Mouse (Mus musculus): ENCODE data around the gene Il2rb. TPM values are rescaled to one million over a fixed set of nuclear protein-coding genes. Genes with fewer than 3 reads are reported as not detected.

The Il2rb gene
- polyA plus RNA-seq, 1 experiment from 2014 or later = 0.06 TPM

DNA sequence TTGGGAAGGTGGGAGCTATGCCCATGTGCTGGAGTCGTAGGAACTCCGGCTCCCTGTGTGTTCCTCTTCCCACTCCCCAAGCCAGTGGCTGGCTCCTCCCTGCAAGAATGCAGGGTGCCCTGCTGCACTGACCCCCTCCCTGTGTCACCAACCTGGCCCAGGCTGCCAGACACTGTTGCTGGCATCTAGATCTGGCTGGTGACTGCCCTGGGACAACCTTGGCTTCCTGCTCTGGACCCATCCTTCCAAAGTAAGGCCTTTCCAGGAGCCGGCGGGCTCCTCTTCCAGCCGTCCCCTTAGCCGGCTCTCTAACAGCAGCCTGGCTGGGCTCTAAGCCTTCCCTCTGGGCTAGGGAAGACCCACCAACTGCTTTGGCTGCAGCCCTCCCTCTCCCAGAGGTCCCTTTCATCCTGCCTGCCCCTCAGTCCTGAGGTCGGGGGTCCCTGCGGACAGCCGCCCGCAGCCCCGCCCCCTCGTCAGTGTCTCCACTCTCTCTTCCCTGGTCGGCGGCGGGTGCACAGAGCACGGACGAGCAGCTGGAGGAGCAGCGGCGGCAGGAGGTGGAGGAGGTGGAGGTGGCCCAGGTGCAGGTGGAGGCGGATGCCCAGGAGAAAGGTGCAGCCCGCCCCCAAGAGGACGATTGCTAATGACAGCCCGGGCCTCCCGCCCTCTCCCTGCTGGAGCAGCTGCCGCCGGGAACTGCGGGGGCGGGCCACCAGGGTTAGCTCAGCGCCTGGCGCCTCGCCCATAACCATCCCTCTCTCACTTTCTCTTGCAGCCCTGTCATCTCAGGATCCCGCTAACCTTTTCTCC lies 58.5 kb downstream of the Il2rb start:
- Histone ChIP-seq H3K9ac (peak overlapping the region; percentile 64), H3K27ac (replicated peaks) (peak overlapping the region; percentile 86), H3K27me3 (no peaks in the 10 kb centered on the region), H3K4me3 (peak overlapping the region; percentile 22), H3K4me2 (peak overlapping the region; percentile 54), H3K4me1 (replicated peaks) (peaks cover 52% of the 10 kb centered on the region), H3K9me3 (no peaks in the 10 kb centered on the region), H3K36me3 (peaks cover 52% of the 10 kb centered on the region)
- 11% methylated on average over 31 of the region's 32 CpGs for WGBS
- peak; percentile 57 for ATAC-seq (ENCODE audit: low read depth)

DNA sequence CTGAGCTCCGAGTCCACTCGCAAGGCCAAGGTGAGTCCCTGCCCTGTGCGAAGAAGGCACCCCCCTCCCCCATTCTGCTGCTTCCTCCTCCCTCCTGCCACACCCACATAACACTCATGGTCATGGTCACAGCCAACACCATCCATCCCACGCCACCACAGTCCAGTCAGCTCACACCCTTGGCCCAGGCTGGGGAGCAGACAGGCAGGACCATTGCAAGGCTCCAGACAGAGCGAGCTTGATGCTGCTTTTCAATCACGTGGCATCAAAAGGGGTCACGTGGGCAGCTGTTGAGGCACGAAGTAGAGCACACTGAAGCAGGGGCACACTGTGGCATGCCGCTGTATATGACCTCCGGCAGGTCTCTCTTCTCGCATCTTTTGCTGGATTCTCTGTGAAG lies 59.4 kb downstream of the Il2rb start:
- H3K36me3 ChIP-seq = peaks cover 62% of the 10 kb centered on the region
- no peak overlapping the region for H3K9ac ChIP-seq
- H3K4me1 ChIP-seq (replicated peaks) = peaks cover 56% of the 10 kb centered on the region
- ATAC-seq (ENCODE audit: low read depth) = no peak
- no peaks in the 10 kb centered on the region for H3K27me3 ChIP-seq
- no peaks in the 10 kb centered on the region for H3K9me3 ChIP-seq
- no peak overlapping the region for H3K27ac ChIP-seq (replicated peaks)
- H3K4me2 ChIP-seq = no peak overlapping the region
- H3K4me3 ChIP-seq = no peak overlapping the region
- WGBS = 76% methylated on average over 11 of the region's 11 CpGs

DNA sequence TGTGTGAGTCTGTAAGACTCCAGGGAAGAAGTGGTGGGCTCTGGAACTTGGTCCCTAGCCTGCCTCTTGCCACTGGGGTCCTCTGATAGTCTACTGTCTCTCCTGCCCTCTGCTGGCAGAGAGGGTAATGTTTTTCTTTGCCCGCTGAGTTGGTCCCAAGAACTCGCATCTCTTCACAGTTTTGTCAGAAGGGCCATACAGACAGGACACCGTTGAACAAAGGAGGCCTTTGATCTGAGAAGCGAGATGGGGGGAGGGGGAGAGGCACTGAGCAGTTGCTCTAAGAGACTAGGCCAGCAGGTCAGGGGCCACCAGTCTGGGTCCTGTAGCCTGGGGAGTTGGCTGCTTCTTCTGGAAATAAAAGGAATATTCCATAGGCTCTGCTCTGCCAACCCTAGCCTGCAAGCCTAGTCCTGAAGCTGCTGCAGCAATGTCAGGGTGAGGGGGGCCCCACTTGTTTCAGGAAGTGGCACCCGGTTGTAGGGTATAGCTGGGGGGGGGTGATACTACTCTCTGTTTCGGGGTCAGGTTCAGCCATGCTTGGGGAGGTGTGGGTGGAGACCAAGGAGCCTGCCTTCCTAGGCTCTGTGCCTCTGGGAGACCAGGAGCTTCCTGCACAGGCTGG lies 60.1 kb downstream of the Il2rb start:
- 0 out of 2 replicates have a peak overlapping the region, but pooled peaks have one; percentile 31 for H3K9ac ChIP-seq
- peaks cover 57% of the 10 kb centered on the region for H3K4me1 ChIP-seq (replicated peaks)
- H3K27ac ChIP-seq (replicated peaks) = no peak overlapping the region
- H3K9me3 ChIP-seq = no peaks in the 10 kb centered on the region
- H3K4me2 ChIP-seq = no peak overlapping the region
- H3K36me3 ChIP-seq = peaks cover 64% of the 10 kb centered on the region
- WGBS = 26% methylated on average over 6 of the region's 6 CpGs
- H3K27me3 ChIP-seq = no peaks in the 10 kb centered on the region
- H3K4me3 ChIP-seq = no peak overlapping the region
- ATAC-seq (ENCODE audit: low read depth) = no peak

DNA sequence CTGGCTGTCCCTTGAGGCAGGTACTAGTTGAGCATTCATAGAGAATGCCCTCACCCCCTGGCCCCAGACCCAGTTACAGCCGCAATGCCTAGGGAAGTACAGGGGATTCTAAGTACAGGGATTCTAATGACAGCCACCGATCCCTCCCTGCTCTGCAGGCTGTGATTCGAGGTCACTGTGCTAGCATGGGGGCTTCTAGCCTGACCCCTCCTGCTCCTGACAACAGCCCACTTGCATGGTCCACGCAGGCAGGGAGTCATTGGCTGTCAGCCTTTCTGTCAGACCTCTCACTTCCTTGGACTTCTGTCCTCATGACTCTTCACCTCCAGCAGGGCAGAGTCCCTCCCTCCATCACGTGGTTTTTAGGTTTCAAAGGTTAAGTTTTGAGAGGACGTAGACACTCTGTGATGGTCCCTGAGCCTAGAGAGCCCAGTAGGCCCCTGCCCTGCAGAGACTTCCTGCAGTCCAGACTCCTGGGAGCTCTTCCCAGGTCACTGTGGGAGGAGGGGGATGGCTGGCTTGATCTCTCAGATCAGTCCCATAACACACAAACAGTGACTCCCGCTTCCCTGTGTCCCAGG lies 63.4 kb downstream of the Il2rb start:
- ATAC-seq (ENCODE audit: low read depth) = no peak
- no peaks in the 10 kb centered on the region for H3K9me3 ChIP-seq
- 83% methylated on average over 7 of the region's 7 CpGs for WGBS
- H3K4me2 ChIP-seq = no peak overlapping the region
- H3K27me3 ChIP-seq = no peaks in the 10 kb centered on the region
- H3K27ac ChIP-seq (replicated peaks) = 0 out of 2 replicates have a peak overlapping the region, but pooled peaks have one; percentile 1
- H3K4me3 ChIP-seq = no peak overlapping the region
- peaks cover 57% of the 10 kb centered on the region for H3K4me1 ChIP-seq (replicated peaks)
- H3K36me3 ChIP-seq = peaks cover 56% of the 10 kb centered on the region
- H3K9ac ChIP-seq = no peak overlapping the region

DNA sequence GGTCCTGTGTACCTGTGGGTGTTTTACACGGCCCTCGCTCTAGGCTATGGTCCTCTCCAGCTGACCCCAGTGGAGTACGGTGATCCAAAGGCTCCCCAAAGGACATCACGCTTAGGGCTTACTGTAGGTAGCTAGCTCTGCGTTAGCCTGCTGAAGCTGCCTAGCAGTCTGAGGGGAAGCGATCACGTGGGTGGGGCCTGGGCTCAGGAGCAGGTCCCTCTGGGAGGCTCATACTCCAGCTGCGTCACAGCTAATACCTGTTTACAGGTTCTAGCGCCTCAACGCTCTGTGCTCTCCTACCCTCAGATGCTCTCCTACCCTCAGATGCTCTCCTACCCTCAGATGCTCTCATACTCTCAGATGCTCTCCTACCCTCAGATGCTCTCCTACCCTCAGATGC lies 64.2 kb downstream of the Il2rb start:
- no peak for ATAC-seq (ENCODE audit: low read depth)
- Histone ChIP-seq H3K36me3 (peaks cover 50% of the 10 kb centered on the region), H3K27me3 (no peaks in the 10 kb centered on the region), H3K4me2 (no peak overlapping the region), H3K9ac (0 out of 2 replicates have a peak overlapping the region, but pooled peaks have one; percentile 22), H3K4me1 (replicated peaks) (peaks cover 50% of the 10 kb centered on the region), H3K27ac (replicated peaks) (0 out of 2 replicates have a peak overlapping the region, but pooled peaks have one; percentile 1), H3K9me3 (no peaks in the 10 kb centered on the region), H3K4me3 (no peak overlapping the region)
- WGBS = 85% methylated on average over 10 of the region's 10 CpGs

DNA sequence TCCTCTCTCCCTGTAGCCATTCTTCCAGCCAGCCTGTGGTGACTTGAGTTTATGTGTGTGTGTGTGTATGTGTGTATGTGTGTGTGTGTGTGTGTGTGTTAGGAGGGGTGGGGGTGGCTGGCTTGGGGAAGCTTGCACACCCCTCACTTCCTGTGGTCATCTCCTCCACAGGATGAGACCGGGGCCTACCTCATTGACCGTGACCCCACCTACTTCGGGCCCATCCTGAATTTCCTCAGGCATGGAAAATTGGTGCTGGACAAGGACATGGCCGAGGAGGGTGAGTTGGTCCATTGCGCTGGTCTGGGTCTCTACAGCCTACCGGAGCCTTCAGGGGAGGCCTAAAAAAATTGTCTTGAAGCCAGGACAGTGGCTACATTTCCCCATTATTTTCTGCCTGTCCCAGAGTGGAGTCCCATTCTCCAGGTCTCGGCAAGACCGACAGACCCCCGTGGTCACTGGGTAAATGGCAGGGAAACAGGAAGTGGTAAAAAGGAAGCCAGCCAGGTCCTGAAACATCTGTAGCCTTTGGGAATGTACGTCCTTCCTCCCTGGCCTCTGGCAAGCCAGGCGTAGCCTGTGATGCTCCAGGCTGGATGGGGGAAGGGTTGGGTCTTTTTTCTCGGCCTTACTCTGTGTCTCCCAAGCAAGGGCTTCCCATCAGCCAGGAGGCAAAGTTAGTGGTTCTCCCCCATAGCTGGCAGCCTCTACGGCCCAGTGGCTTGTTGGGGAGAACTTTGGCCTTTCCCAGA lies 65.0 kb downstream of the Il2rb start:
- WGBS = 82% methylated on average over 13 of the region's 13 CpGs
- Histone ChIP-seq H3K4me1 (replicated peaks) (peaks cover 41% of the 10 kb centered on the region), H3K9me3 (no peaks in the 10 kb centered on the region), H3K27me3 (no peaks in the 10 kb centered on the region), H3K36me3 (peaks cover 41% of the 10 kb centered on the region), H3K27ac (replicated peaks) (peak overlapping the region; percentile 83), H3K4me3 (peak overlapping the region; percentile 68), H3K9ac (peak overlapping the region; percentile 87), H3K4me2 (peak overlapping the region; percentile 89)
- ATAC-seq (ENCODE audit: low read depth) = no peak

Other genes starting within 250 kb of the Il2rb start
- gene Csf2rb2, start 189.6 kb downstream of the Il2rb start, polyA plus RNA-seq (2015; fragmentation: Nextera tagmentation; extraction: Ambion mirVana) = 0.13 and 0.54 TPM in 2 replicates
- 0.48 and 1.1 TPM in 2 replicates for gene Csf2rb, start 169.5 kb downstream of the Il2rb start, polyA plus RNA-seq (2015; fragmentation: Nextera tagmentation; extraction: Ambion mirVana)
- not detected in 2 replicates for gene Tex33, start 99.4 kb downstream of the Il2rb start, polyA plus RNA-seq (2015; fragmentation: Nextera tagmentation; extraction: Ambion mirVana)
- gene Tst, start 89.4 kb downstream of the Il2rb start, polyA plus RNA-seq (2015; fragmentation: Nextera tagmentation; extraction: Ambion mirVana) = 7.9 and 11.4 TPM in 2 replicates
- 2.3 and 2.9 TPM in 2 replicates for gene Mpst, start 88.9 kb downstream of the Il2rb start, polyA plus RNA-seq (2015; fragmentation: Nextera tagmentation; extraction: Ambion mirVana)
- 120 and 122 TPM in 2 replicates for gene Kctd17, start 66.7 kb downstream of the Il2rb start, polyA plus RNA-seq (2015; fragmentation: Nextera tagmentation; extraction: Ambion mirVana)
- gene Tmprss6, start 26.6 kb downstream of the Il2rb start, polyA plus RNA-seq (2015; fragmentation: Nextera tagmentation; extraction: Ambion mirVana) = 0.15 and 0.28 TPM in 2 replicates
- gene C1qtnf6, start 36.1 kb upstream of the Il2rb start, polyA plus RNA-seq (2015; fragmentation: Nextera tagmentation; extraction: Ambion mirVana) = 7.4 and 8.5 TPM in 2 replicates
- gene Sstr3, start 49.4 kb upstream of the Il2rb start, polyA plus RNA-seq (2015; fragmentation: Nextera tagmentation; extraction: Ambion mirVana) = 0.25 and 0.29 TPM in 2 replicates
- gene Rac2, start 77.5 kb upstream of the Il2rb start, polyA plus RNA-seq (2015; fragmentation: Nextera tagmentation; extraction: Ambion mirVana) = 6.4 and 8.8 TPM in 2 replicates
- 7.3 and 7.7 TPM in 2 replicates for gene Cyth4, start 101.8 kb upstream of the Il2rb start, polyA plus RNA-seq (2015; fragmentation: Nextera tagmentation; extraction: Ambion mirVana)
- gene Elfn2, start 223.5 kb upstream of the Il2rb start, polyA plus RNA-seq (2015; fragmentation: Nextera tagmentation; extraction: Ambion mirVana) = 5.5 and 6.0 TPM in 2 replicates